Mouse (Mus musculus): ENCODE results near the gene Zbtb44. TPM values are rescaled to one million over a fixed set of nuclear protein-coding genes. Genes with fewer than 3 reads are reported as not detected.

Gene Zbtb44
- polyA plus RNA-seq, 1 experiment from 2014 or later = 4.4 TPM

DNA sequence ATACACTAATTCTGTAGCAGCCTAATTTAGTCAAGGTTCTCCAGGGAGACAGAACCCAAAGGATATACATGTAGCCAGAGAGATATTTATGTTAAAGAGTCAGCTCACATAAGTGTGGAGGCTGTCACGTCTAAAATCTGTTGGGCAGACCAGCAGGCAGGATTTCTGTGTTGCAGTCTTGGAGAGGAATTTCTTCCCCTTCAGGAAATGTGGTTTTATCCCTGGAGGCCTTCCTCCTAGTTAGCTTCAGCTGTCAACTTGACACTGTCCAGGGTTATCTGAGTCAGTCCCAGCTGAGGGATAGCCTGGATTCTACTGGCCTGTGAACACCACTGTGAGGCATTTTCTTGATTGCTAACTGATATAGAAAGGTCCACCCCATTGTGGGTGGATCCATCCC, 18.9 kb upstream of the Zbtb44 start:
- H3K9ac ChIP-seq = no peak overlapping the region
- WGBS = 53% methylated on average over 1 of the region's 1 CpGs
- H3K27me3 ChIP-seq (ENCODE audit: control insufficient read depth, insufficient read depth, low read length) = no peaks in the 10 kb centered on the region
- ATAC-seq (ENCODE audit: low FRiP score) = no peak
- no peaks in the 10 kb centered on the region for H3K4me1 ChIP-seq (replicated peaks; ENCODE audit: control insufficient read depth, insufficient read depth, low read length)
- H3K4me2 ChIP-seq (replicated peaks) = no peak overlapping the region
- no peaks in the 10 kb centered on the region for H3K9me3 ChIP-seq (ENCODE audit: control insufficient read depth, low read length)
- no peak overlapping the region for H3K4me3 ChIP-seq (replicated peaks; ENCODE audit: low read length)
- no peak overlapping the region for H3K27ac ChIP-seq
- DNase-seq (ENCODE audit: low spot score) = no peak
- no peaks in the 10 kb centered on the region for H3K36me3 ChIP-seq (replicated peaks; ENCODE audit: control insufficient read depth, insufficient read depth)

DNA sequence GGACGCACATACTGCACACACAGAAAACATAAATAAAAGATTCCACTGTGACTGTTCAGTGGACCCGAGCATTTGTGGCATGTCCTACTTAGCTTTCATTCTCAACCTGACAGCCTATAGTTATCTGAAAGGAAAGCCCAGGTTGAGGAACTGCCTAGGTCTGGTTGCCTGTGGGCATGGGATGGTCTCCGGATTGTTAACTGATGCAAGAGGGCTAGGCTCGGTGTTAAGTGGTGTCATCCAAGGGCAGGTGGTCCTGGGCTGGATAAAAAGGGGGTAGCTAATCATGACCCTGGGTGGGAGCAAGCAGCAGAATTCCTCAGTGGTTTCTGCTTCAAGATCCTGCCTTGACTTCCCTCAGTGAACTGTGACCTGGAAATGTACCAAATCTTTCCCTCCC, 17.8 kb upstream of the Zbtb44 start:
- 83% methylated on average over 4 of the region's 4 CpGs for WGBS
- Histone ChIP-seq H3K36me3 (replicated peaks; ENCODE audit: control insufficient read depth, insufficient read depth) (no peaks in the 10 kb centered on the region), H3K27ac (no peak overlapping the region), H3K9ac (no peak overlapping the region), H3K4me3 (replicated peaks; ENCODE audit: low read length) (no peak overlapping the region), H3K9me3 (ENCODE audit: control insufficient read depth, low read length) (no peaks in the 10 kb centered on the region), H3K4me1 (replicated peaks; ENCODE audit: control insufficient read depth, insufficient read depth, low read length) (no peaks in the 10 kb centered on the region), H3K27me3 (ENCODE audit: control insufficient read depth, insufficient read depth, low read length) (no peaks in the 10 kb centered on the region), H3K4me2 (replicated peaks) (no peak overlapping the region)
- ATAC-seq (ENCODE audit: low FRiP score) (no peak), DNase-seq (ENCODE audit: low spot score) (no peak)

DNA sequence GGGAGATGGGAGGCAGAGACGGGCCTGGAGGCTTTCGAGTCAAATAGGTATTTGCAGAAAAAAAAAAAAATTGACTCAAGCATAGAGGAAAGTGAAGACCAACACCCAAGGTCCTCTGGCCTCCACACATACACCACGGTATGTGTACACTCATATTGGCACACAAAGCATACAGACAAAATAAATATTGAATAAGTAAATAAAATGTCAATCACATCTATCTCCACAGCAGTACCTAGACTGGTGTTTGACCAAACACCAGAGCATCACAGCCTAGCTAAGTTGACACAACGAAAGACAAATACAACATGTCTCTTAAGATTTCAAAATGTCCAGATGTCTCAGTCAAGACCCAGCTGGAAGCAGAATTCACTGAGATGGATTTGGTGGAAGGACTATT, 17.0 kb upstream of the Zbtb44 start:
- no peak overlapping the region for H3K27ac ChIP-seq
- no peak for DNase-seq (ENCODE audit: low spot score)
- H3K4me1 ChIP-seq (replicated peaks; ENCODE audit: control insufficient read depth, insufficient read depth, low read length) = no peaks in the 10 kb centered on the region
- ATAC-seq (ENCODE audit: low FRiP score) = no peak
- H3K9ac ChIP-seq = no peak overlapping the region
- H3K9me3 ChIP-seq (ENCODE audit: control insufficient read depth, low read length) = no peaks in the 10 kb centered on the region
- H3K27me3 ChIP-seq (ENCODE audit: control insufficient read depth, insufficient read depth, low read length) = no peaks in the 10 kb centered on the region
- 89% methylated on average over 4 of the region's 4 CpGs for WGBS
- no peak overlapping the region for H3K4me2 ChIP-seq (replicated peaks)
- no peaks in the 10 kb centered on the region for H3K36me3 ChIP-seq (replicated peaks; ENCODE audit: control insufficient read depth, insufficient read depth)
- no peak overlapping the region for H3K4me3 ChIP-seq (replicated peaks; ENCODE audit: low read length)

DNA sequence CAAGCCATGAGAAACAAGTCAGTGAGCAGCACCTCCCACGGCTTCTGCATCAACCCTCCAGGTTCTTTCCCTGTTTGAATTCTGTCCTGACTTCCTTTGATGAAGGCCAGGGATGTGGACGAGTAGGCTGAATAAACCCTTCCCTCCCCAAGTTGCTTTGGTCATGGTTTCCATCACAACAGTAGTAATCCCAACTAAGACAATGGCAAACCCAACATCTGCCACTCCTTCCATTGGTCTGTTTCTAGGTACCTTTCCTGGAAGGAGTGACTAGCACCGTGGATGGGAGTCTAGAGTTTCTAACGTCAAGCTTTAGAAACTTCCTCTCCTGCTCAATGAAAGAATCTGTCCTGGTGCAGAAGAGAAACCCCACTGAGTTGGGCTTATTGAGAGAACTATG, 12.8 kb upstream of the Zbtb44 start:
- WGBS = 69% methylated on average over 4 of the region's 4 CpGs
- ATAC-seq (ENCODE audit: low FRiP score) (no peak), DNase-seq (ENCODE audit: low spot score) (no peak)

DNA sequence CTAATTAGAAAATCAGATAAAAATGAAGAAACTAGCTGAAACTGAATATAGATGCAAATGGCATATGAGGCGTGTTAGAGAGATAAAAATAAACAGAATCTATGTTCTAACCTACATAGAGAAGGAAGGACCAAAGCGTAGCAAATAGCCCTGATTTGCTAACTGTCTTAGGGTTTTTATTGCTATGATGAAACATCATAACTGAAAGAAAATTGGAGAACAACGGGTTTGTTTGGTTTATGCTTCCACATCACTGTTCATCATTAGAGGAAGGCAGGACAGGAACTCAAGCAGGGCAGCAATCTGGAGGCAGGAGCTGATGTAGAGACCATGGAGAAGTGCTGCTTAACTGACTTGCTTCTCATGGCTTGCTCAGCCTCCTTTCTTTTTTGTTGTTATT, 12.3 kb upstream of the Zbtb44 start:
- no peaks in the 10 kb centered on the region for H3K9me3 ChIP-seq (ENCODE audit: control insufficient read depth, low read length)
- 92% methylated on average over 3 of the region's 3 CpGs for WGBS
- H3K27ac ChIP-seq = no peak overlapping the region
- DNase-seq (ENCODE audit: low spot score) (no peak), ATAC-seq (ENCODE audit: low FRiP score) (no peak)
- H3K4me1 ChIP-seq (replicated peaks; ENCODE audit: control insufficient read depth, insufficient read depth, low read length) = no peaks in the 10 kb centered on the region
- H3K4me2 ChIP-seq (replicated peaks) = no peak overlapping the region
- H3K36me3 ChIP-seq (replicated peaks; ENCODE audit: control insufficient read depth, insufficient read depth) = no peaks in the 10 kb centered on the region
- no peak overlapping the region for H3K9ac ChIP-seq
- no peak overlapping the region for H3K4me3 ChIP-seq (replicated peaks; ENCODE audit: low read length)
- no peaks in the 10 kb centered on the region for H3K27me3 ChIP-seq (ENCODE audit: control insufficient read depth, insufficient read depth, low read length)

More for the DNA sequence above, 12.8 kb upstream of the Zbtb44 start:
- Histone ChIP-seq H3K9ac (no peak overlapping the region), H3K9me3 (ENCODE audit: control insufficient read depth, low read length) (no peaks in the 10 kb centered on the region), H3K27me3 (ENCODE audit: control insufficient read depth, insufficient read depth, low read length) (no peaks in the 10 kb centered on the region), H3K27ac (no peak overlapping the region), H3K36me3 (replicated peaks; ENCODE audit: control insufficient read depth, insufficient read depth) (no peaks in the 10 kb centered on the region), H3K4me2 (replicated peaks) (no peak overlapping the region), H3K4me1 (replicated peaks; ENCODE audit: control insufficient read depth, insufficient read depth, low read length) (no peaks in the 10 kb centered on the region), H3K4me3 (replicated peaks; ENCODE audit: low read length) (no peak overlapping the region)

DNA sequence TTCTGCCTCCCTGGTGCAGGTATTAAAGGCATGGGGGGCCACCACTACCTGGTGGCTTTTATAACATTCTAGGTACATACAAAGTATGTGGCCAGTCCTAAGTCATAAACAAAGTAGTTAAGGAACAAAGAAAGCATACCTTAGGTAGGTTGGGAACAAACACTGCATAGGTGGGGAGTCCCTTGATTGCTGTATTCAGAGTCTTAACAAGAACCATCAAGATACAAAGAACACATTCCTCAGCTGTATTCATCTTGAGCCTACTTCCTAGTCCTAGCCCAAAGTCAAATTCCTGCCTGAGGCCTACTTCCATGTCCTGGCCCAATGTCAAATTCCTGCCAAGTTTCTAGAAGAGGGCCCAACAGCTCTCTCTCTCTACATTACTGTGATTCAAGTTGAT, 11.7 kb upstream of the Zbtb44 start:
- ATAC-seq (ENCODE audit: low FRiP score) = no peak

DNA sequence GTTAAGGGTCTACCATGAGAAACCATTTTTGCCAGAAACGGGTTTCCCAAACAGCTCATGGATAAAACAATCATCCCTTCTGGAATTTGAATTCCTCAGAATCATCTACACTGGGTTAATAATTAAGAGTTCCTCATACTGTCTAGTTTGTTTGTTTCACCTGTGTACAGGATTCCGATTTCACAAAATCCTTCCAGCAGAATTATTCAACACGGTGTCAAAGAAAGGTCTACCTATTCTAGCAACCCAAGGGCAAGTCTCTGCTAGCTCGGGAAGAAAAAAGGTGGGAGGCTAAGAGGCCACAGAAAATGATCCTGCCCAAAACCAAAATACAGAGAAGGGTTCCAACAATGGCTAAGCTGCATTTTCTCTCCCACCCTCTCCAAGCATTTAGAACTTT, 2.2 kb upstream of the Zbtb44 start:
- WGBS = 93% methylated on average over 4 of the region's 4 CpGs

More for the DNA sequence above, 11.7 kb upstream of the Zbtb44 start:
- no peak for DNase-seq (ENCODE audit: low spot score)
- Histone ChIP-seq H3K27ac (no peak overlapping the region), H3K9me3 (ENCODE audit: control insufficient read depth, low read length) (no peaks in the 10 kb centered on the region), H3K9ac (no peak overlapping the region), H3K36me3 (replicated peaks; ENCODE audit: control insufficient read depth, insufficient read depth) (no peaks in the 10 kb centered on the region), H3K4me2 (replicated peaks) (no peak overlapping the region), H3K4me1 (replicated peaks; ENCODE audit: control insufficient read depth, insufficient read depth, low read length) (no peaks in the 10 kb centered on the region), H3K4me3 (replicated peaks; ENCODE audit: low read length) (no peak overlapping the region), H3K27me3 (ENCODE audit: control insufficient read depth, insufficient read depth, low read length) (no peaks in the 10 kb centered on the region)

DNA sequence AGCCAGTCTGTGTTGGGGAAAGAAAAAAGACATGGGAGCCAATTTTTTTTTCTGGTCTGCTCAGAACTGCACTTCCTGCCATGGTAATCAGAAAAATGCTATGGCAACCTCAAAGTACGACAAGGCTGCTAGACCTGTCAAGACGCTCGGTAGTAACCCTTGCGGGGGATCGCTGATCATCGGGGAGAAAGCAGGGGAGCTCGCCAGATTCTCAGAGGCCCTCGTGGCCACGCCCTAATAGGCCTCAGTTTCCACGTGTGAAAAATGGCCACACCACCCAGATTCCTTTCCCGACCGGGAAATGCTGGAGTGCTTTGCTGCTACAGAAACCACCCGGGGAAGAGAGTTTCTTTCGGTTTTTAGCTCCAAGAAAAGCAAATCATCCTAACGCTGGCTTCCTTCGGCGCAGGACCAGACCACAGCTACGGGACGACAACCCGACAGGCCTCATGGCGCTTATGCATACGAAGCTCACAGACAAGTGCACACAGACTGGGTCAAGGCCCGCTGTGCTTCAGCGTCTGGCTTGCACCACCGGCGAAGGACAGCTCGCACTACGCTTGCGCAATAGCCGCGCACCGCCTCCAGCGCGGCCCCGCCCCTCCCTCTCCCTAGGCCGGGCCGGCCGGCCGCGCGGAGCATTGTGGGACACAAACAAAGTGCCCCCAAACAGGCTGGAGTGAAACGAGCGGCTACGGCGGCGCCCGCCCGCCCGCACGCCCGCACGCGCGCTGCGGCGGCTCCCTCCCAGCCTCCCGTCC, 513 bp upstream of the Zbtb44 start:
- H3K4me2 ChIP-seq (replicated peaks) = peak overlapping the region; percentile 67
- H3K9me3 ChIP-seq (ENCODE audit: control insufficient read depth, low read length) = no peaks in the 10 kb centered on the region
- ATAC-seq (ENCODE audit: low FRiP score) (peak; percentile 96), DNase-seq (ENCODE audit: low spot score) (peak; percentile 96)
- no peaks in the 10 kb centered on the region for H3K27me3 ChIP-seq (ENCODE audit: control insufficient read depth, insufficient read depth, low read length)
- H3K27ac ChIP-seq = peak overlapping the region; percentile 97
- H3K4me1 ChIP-seq (replicated peaks; ENCODE audit: control insufficient read depth, insufficient read depth, low read length) = peaks cover 17% of the 10 kb centered on the region
- no peaks in the 10 kb centered on the region for H3K36me3 ChIP-seq (replicated peaks; ENCODE audit: control insufficient read depth, insufficient read depth)
- peak overlapping the region; percentile 75 for H3K4me3 ChIP-seq (replicated peaks; ENCODE audit: low read length)
- WGBS = under 1% methylated on average over 44 of the region's 57 CpGs
- peak overlapping the region; percentile 96 for H3K9ac ChIP-seq

More for the DNA sequence above, 2.2 kb upstream of the Zbtb44 start:
- H3K4me2 ChIP-seq (replicated peaks) = no peak overlapping the region
- no peaks in the 10 kb centered on the region for H3K27me3 ChIP-seq (ENCODE audit: control insufficient read depth, insufficient read depth, low read length)
- no peaks in the 10 kb centered on the region for H3K36me3 ChIP-seq (replicated peaks; ENCODE audit: control insufficient read depth, insufficient read depth)
- no peak overlapping the region for H3K9ac ChIP-seq
- ATAC-seq (ENCODE audit: low FRiP score) (no peak), DNase-seq (ENCODE audit: low spot score) (no peak)
- H3K4me3 ChIP-seq (replicated peaks; ENCODE audit: low read length) = no peak overlapping the region
- H3K4me1 ChIP-seq (replicated peaks; ENCODE audit: control insufficient read depth, insufficient read depth, low read length) = peaks cover 17% of the 10 kb centered on the region
- H3K27ac ChIP-seq = no peak overlapping the region
- no peaks in the 10 kb centered on the region for H3K9me3 ChIP-seq (ENCODE audit: control insufficient read depth, low read length)

DNA sequence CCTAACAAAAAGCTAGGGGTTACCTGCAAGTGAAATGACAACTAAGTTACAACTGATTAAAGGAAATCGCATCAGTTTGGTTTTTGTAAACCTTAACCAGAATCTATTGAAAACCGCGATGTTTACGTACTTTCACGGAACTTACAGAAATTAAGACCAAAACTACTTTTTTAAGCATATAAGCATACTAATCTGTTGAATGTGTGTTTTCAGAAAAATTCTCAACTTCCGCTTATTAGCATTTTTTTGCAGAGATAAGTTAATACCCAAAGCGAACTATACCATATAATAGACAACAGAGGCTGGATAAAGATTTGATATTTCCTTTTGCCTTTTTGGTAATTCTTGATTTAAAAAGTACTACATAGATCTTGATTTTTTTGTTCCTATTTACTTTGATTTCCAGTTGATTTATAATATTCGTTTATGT, 985 bp downstream of the Zbtb44 start:
- peak overlapping the region; percentile 96 for H3K9ac ChIP-seq
- peak overlapping the region; percentile 97; the same call in 1 of the 2 replicates for H3K27ac ChIP-seq
- no peaks in the 10 kb centered on the region for H3K9me3 ChIP-seq (ENCODE audit: control insufficient read depth, low read length)
- WGBS = 18% methylated on average over 8 of the region's 8 CpGs
- H3K36me3 ChIP-seq (replicated peaks; ENCODE audit: control insufficient read depth, insufficient read depth) = no peaks in the 10 kb centered on the region; the same call in 1 of the 2 replicates
- peaks cover 17% of the 10 kb centered on the region for H3K4me1 ChIP-seq (replicated peaks; ENCODE audit: control insufficient read depth, insufficient read depth, low read length)
- DNase-seq (ENCODE audit: low spot score) (no peak), ATAC-seq (ENCODE audit: low FRiP score) (no peak)
- H3K27me3 ChIP-seq (ENCODE audit: control insufficient read depth, insufficient read depth, low read length) = no peaks in the 10 kb centered on the region
- peak overlapping the region; percentile 67 for H3K4me2 ChIP-seq (replicated peaks)
- H3K4me3 ChIP-seq (replicated peaks; ENCODE audit: low read length) = peak overlapping the region; percentile 75
